In the genomic region with DNA sequence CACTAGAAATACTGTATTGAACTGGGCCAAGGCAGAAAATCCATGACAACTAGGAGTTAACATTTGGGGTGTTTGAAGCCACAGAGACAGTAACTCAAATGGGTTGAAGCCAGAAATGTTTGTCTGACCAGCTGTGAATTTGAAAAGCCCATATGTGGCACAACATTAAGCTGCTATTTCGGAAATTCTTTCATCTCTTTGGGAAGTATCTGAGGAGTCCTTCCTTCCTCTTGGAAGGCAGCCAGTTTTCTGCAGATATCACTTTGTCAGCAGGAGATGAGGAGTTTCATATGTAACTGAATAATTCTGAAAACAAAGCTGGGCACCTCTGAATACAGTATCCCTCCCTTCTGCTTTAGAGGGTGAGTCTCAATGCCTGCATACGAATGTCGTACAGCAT, we compare ENCODE assay signal across 12 mouse cellular contexts.
DNase-seq lines count a peak whose midpoint lies in the region; ATAC-seq lines count a peak whose summit lies in the region.
"Had no signal": no experiment of that assay in that cellular context is flagged by ENCODE, and none has a peak within 500 bp of the region (broad histone marks: within the 10 kb centered on the region; RNA-seq: fewer than 3 reads in every experiment).

No protein-coding gene starts in this region.

- 71% methylated on average over 3 of the region's 3 CpGs for WGBS in heart, embryonic 12.5 days

- H3K27ac ChIP-seq in heart, embryonic 12.5 days (ENCODE audit: poor library complexity, severe bottlenecking), result no peak overlapping the region
- H3K27ac ChIP-seq: intestine, embryonic 15.5 days had no signal

- H3K27me3 ChIP-seq in heart, embryonic 12.5 days (replicated peaks), result no peaks in the 10 kb centered on the region
- H3K27me3 ChIP-seq: intestine, embryonic 15.5 days had no signal

- no peak overlapping the region for H3K4me2 ChIP-seq in heart, embryonic 12.5 days
- H3K4me2 ChIP-seq: intestine, embryonic 15.5 days had no signal

- H3K4me3 ChIP-seq in heart, embryonic 12.5 days, result no peak overlapping the region
- H3K4me3 ChIP-seq: intestine, embryonic 15.5 days had no signal

- peaks cover 16% of the 10 kb centered on the region for H3K36me3 ChIP-seq in heart, embryonic 12.5 days
- H3K36me3 ChIP-seq: intestine, embryonic 15.5 days had no signal

- no peak for ATAC-seq in heart, embryonic 12.5 days (ENCODE audit: insufficient number of reproducible peaks, low FRiP score)
- ATAC-seq: intestine, embryonic 15.5 days; Patski had no signal

- H3K4me1 ChIP-seq in heart, embryonic 12.5 days (replicated peaks), result 0 out of 2 replicates have a peak, but pooled peaks cover 9% of the 10 kb centered on the region

- no peak overlapping the region for H3K9ac ChIP-seq in heart, embryonic 12.5 days
- H3K9ac ChIP-seq: intestine, embryonic 15.5 days had no signal

- DNase-seq in heart, adult 9 months (ENCODE audit: low spot score in 2 of 2), result peak; percentile 12 to 14
- peak; percentile 67 to 73 for DNase-seq in left cerebral cortex, postnatal 14 days (ENCODE audit: low spot score in 2 of 2)
- DNase-seq in left cerebral cortex, postnatal 36 days (ENCODE audit: low spot score in 2 of 2), result no peak
- peak; percentile 81 for DNase-seq in brain, adult 2 months (ENCODE audit: low read depth, low spot score)
- peak; percentile 18 to 74 for DNase-seq in layer of hippocampus, postnatal 14 days (ENCODE audit: low spot score in 2 of 2)
- no peak for DNase-seq in spleen, adult 18-20 months
- DNase-seq: adrenal gland, postnatal 10 days; cerebellum, adult 11-12 months; midbrain, embryonic 14.5 days had no signal

- H3K9me3 ChIP-seq in heart, embryonic 12.5 days (replicated peaks), result no peaks in the 10 kb centered on the region
- H3K9me3 ChIP-seq: intestine, embryonic 15.5 days had no signal

- intact Hi-C loops in left cerebral cortex, postnatal 14 days (cut with DNase I), result no loop called here
- intact Hi-C loops in left cerebral cortex, postnatal 36 days (cut with DNase I), result no loop called here

Comparison
In these comparisons a context has a peak if more than half of its experiments do, and no peak if none do; other contexts are left out.
1. DNase-seq: peak in heart, adult 9 months (2 of 2), left cerebral cortex, postnatal 14 days (2 of 2), brain, adult 2 months (single experiment) and layer of hippocampus, postnatal 14 days (2 of 2); none in left cerebral cortex, postnatal 36 days (0 of 2) and spleen, adult 18-20 months (0 of 2).